Mouse (Mus musculus) adrenal gland, postnatal 25 days (tissue): ENCODE measurements around the gene Smim22. TPM values are rescaled to one million over a fixed set of nuclear protein-coding genes. Genes with fewer than 3 reads are reported as not detected.

Experiments used
- DNase-seq: peaks from one replicate; pipeline ENCODE4 v3.0.0; 2021; ENCODE audit warnings: mixed read lengths
- long read RNA-seq: library from polyadenylated mRNA; stranded (forward); transcript quantifications from one replicate; pipeline ENCODE4 v2.0.0, GENCODE M21; 2021
- total RNA-seq: library from RNA; stranded (reverse); gene quantifications from 2 replicates; pipeline ENCODE4 v1.2.3, GENCODE M21; 2021

Smim22 gene
- total RNA-seq, result not detected in 2 replicates
- long read RNA-seq, result 0 reads

GRCm38 (mm10) chr16:5007067-5007466 is at the start of gene Smim22:
Gene Smim22 (plus strand): TSS chr16:5007288.
- DNase-seq, result no peak

GRCm38 (mm10) chr16:4957446-4957845 is 49.6 kb upstream of the Smim22 start:
- no peak for DNase-seq

- no peak for DNase-seq
Measured at GRCm38 (mm10) chr16:4960260-4960659, 46.8 kb upstream of the Smim22 start.

- DNase-seq, result no peak
Measured at GRCm38 (mm10) chr16:4963346-4963745, 43.7 kb upstream of the Smim22 start.

GRCm38 (mm10) chr16:4963797-4964709 is 43.0 kb upstream of the Smim22 start, which contains the start of gene Anks3:
Gene Anks3 (minus strand): TSS chr16:4964205.
- peak; percentile 97 for DNase-seq

- DNase-seq, result no peak
Measured at GRCm38 (mm10) chr16:4964731-4965391, 42.2 kb upstream of the Smim22 start.

GRCm38 (mm10) chr16:4965392-4966129 is 41.5 kb upstream of the Smim22 start:
- no peak for DNase-seq

GRCm38 (mm10) chr16:4968426-4968825 is 38.7 kb upstream of the Smim22 start:
- DNase-seq, result no peak

GRCm38 (mm10) chr16:4969055-4969843 is 37.8 kb upstream of the Smim22 start:
- DNase-seq, result no peak

- no peak for DNase-seq
Measured at GRCm38 (mm10) chr16:4971626-4972025, 35.5 kb upstream of the Smim22 start.

GRCm38 (mm10) chr16:4974521-4974920 is 32.6 kb upstream of the Smim22 start:
- DNase-seq, result no peak

GRCm38 (mm10) chr16:4976180-4976579 is 30.9 kb upstream of the Smim22 start:
- DNase-seq, result no peak

GRCm38 (mm10) chr16:4978275-4979051 is 28.6 kb upstream of the Smim22 start:
- no peak for DNase-seq

- no peak for DNase-seq
Measured at GRCm38 (mm10) chr16:4979755-4980380, 27.2 kb upstream of the Smim22 start.

- no peak for DNase-seq
Measured at GRCm38 (mm10) chr16:4984717-4985116, 22.4 kb upstream of the Smim22 start.

GRCm38 (mm10) chr16:4993276-4993675 is 13.8 kb upstream of the Smim22 start:
- no peak for DNase-seq

GRCm38 (mm10) chr16:4997553-4997952 is 9.5 kb upstream of the Smim22 start, which contains the start of gene Sept12:
Gene Sept12 (minus strand): TSS chr16:4997852.
- peak; percentile 15 for DNase-seq

- no peak for DNase-seq
Measured at GRCm38 (mm10) chr16:4998984-4999383, 8.1 kb upstream of the Smim22 start.

- no peak for DNase-seq
Measured at GRCm38 (mm10) chr16:5000611-5001010, 6.5 kb upstream of the Smim22 start.

GRCm38 (mm10) chr16:5007492-5007891 is 404 bp downstream of the Smim22 start:
- no peak for DNase-seq
